Mouse (Mus musculus) thymus, adult 2 months (tissue): ENCODE data around the gene Krt34. TPM values are rescaled to one million over a fixed set of nuclear protein-coding genes. Genes with fewer than 3 reads are reported as not detected.
A peak's percentile ranks its signal among the peaks of the same experiment; 100 is the strongest.

Source experiments
- DNase-seq: peaks from one replicate; pipeline ENCODE4 v3.0.0; 2021
- H3K27ac ChIP-seq: fragments of 200-500 bp; 2 replicates; pipeline ENCODE4 v1.5.1; 2012; ENCODE audit warnings: low read length, control low read depth; ENCODE audit not compliant: control insufficient read depth, insufficient read depth
- H3K27me3 ChIP-seq: fragments of 200-500 bp; 2 replicates; pipeline ENCODE4 v1.6.1; 2012; ENCODE audit warnings: mild to moderate bottlenecking, low read length, moderate library complexity, mixed read lengths; ENCODE audit not compliant: control insufficient read depth, insufficient read depth
- H3K36me3 ChIP-seq: fragments of 200-500 bp; 2 replicates; pipeline ENCODE4 v1.6.1; 2012; ENCODE audit warnings: mild to moderate bottlenecking, low read length, moderate library complexity; ENCODE audit not compliant: control insufficient read depth, insufficient read depth
- H3K4me1 ChIP-seq: fragments of 200-500 bp; replicated peaks from 2 replicates; pipeline ENCODE4 v1.6.1; 2012; ENCODE audit warnings: low read length; ENCODE audit not compliant: control insufficient read depth, insufficient read depth
- H3K4me3 ChIP-seq: fragments of 200-500 bp; 2 replicates; pipeline ENCODE4 v1.5.1; 2012; ENCODE audit warnings: mild to moderate bottlenecking, low read length, control low read depth, moderate library complexity; ENCODE audit not compliant: control insufficient read depth, insufficient read depth
- CTCF ChIP-seq: fragments of 200-500 bp; IDR thresholded peaks from 2 replicates; pipeline ENCODE4 v1.5.1; 2012; ENCODE audit warnings: mild to moderate bottlenecking, control low read depth, low read length, moderate library complexity, borderline replicate concordance; ENCODE audit not compliant: control insufficient read depth, poor library complexity, insufficient read depth; ENCODE audit errors: extremely low read depth
- POLR2A ChIP-seq: fragments of 200-500 bp; IDR thresholded peaks from 2 replicates; pipeline ENCODE4 v1.6.1; 2012; ENCODE audit warnings: mild to moderate bottlenecking, low read length, control low read depth, moderate library complexity; ENCODE audit not compliant: control insufficient read depth, poor library complexity, insufficient read depth; ENCODE audit errors: extremely low read depth
- WGBS: fragments of 180-500 bp; shearing (Covaris S2); methylation state at CpG from one replicate; pipeline ENCODE4 v1.1.7; 2018; 5-methylcytosine and 5-hydroxymethylcytosine counted together
- polyA plus RNA-seq: library from polyadenylated mRNA; depleted of rRNA; stranded (reverse); fragments of >200 nt; gene quantifications from 2 replicates; pipeline ENCODE4 v1.2.3, GENCODE M21; 2012

Gene Krt34
- polyA plus RNA-seq, 1 experiment = not detected

- DNase-seq = no peak
- TF ChIP-seq POLR2A = no peak
- TF ChIP-seq CTCF = no peak
- WGBS = 89% methylated on average over 8 of the region's 8 CpGs
- no peak overlapping the region for H3K27ac ChIP-seq
- H3K36me3 ChIP-seq = no peaks in the 10 kb centered on the region
- no peak overlapping the region for H3K4me3 ChIP-seq
- H3K4me1 ChIP-seq = no peaks in the 10 kb centered on the region
- no peaks in the 10 kb centered on the region for H3K27me3 ChIP-seq
Observed at GRCm38 (mm10) chr11:100005905-100006304, 35.4 kb downstream of the Krt34 start.

GRCm38 (mm10) chr11:100004846-100005245 lies 36.5 kb downstream of the Krt34 start:
- Histone ChIP-seq H3K4me3 (no peak overlapping the region), H3K27me3 (no peaks in the 10 kb centered on the region), H3K27ac (no peak overlapping the region), H3K36me3 (no peaks in the 10 kb centered on the region), H3K4me1 (no peaks in the 10 kb centered on the region)
- 25% methylated on average over 6 of the region's 6 CpGs for WGBS
- peak; percentile 16 for DNase-seq
- TF ChIP-seq CTCF (no peak), POLR2A (no peak)

GRCm38 (mm10) chr11:99999091-99999490 lies 42.3 kb downstream of the Krt34 start:
- H3K27me3 ChIP-seq = no peaks in the 10 kb centered on the region; the same call in 1 of the 2 replicates
- H3K4me1 ChIP-seq = no peaks in the 10 kb centered on the region
- TF ChIP-seq POLR2A (no peak), CTCF (no peak)
- H3K4me3 ChIP-seq = no peak overlapping the region
- no peak for DNase-seq
- H3K27ac ChIP-seq = no peak overlapping the region
- H3K36me3 ChIP-seq = no peaks in the 10 kb centered on the region
- WGBS = 96% methylated on average over 7 of the region's 7 CpGs

GRCm38 (mm10) chr11:99994384-99994661 lies 47.0 kb downstream of the Krt34 start:
- DNase-seq = no peak
- Histone ChIP-seq H3K27me3 (no peaks in the 10 kb centered on the region; the same call in 1 of the 2 replicates), H3K27ac (no peak overlapping the region), H3K36me3 (no peaks in the 10 kb centered on the region), H3K4me1 (no peaks in the 10 kb centered on the region), H3K4me3 (no peak overlapping the region)
- TF ChIP-seq POLR2A = no peak
- no peak for TF ChIP-seq CTCF
- WGBS = 62% methylated on average over 4 of the region's 4 CpGs

- DNase-seq = no peak
- Histone ChIP-seq H3K4me3 (no peak within 1 kb of the TSS), H3K27me3 (no peaks in the 10 kb centered on the region; the same call in 1 of the 2 replicates), H3K4me1 (no peaks in the 10 kb centered on the region), H3K36me3 (no peaks in the 10 kb centered on the region), H3K27ac (no peak within 1 kb of the TSS)
- 35% methylated on average over 26 of the region's 26 CpGs for WGBS
- TF ChIP-seq POLR2A (no peak), CTCF (no peak)
Observed at GRCm38 (mm10) chr11:99993620-99994383, 47.6 kb downstream of the Krt34 start, which contains the start of gene Krtap17-1. TSS of gene Krtap17-1 (minus strand) at chr11:99993994.

GRCm38 (mm10) chr11:99990571-99990970 lies 50.8 kb downstream of the Krt34 start:
- Histone ChIP-seq H3K4me1 (no peaks in the 10 kb centered on the region), H3K27ac (no peak overlapping the region), H3K4me3 (no peak overlapping the region), H3K36me3 (no peaks in the 10 kb centered on the region), H3K27me3 (no peaks in the 10 kb centered on the region)
- 91% methylated on average over 3 of the region's 3 CpGs for WGBS
- no peak for TF ChIP-seq CTCF
- TF ChIP-seq POLR2A = no peak
- DNase-seq = no peak

- DNase-seq = no peak
- H3K36me3 ChIP-seq = no peaks in the 10 kb centered on the region
- H3K4me1 ChIP-seq = no peaks in the 10 kb centered on the region
- WGBS = 91% methylated on average over 6 of the region's 6 CpGs
- H3K4me3 ChIP-seq = no peak overlapping the region
- no peak overlapping the region for H3K27ac ChIP-seq
- TF ChIP-seq POLR2A = no peak
- TF ChIP-seq CTCF = no peak
- H3K27me3 ChIP-seq = no peaks in the 10 kb centered on the region
Observed at GRCm38 (mm10) chr11:99989881-99990405, 51.4 kb downstream of the Krt34 start.
